Mouse (Mus musculus): ENCODE results near the gene Acp2. TPM values are rescaled to one million over a fixed set of nuclear protein-coding genes. Genes with fewer than 3 reads are reported as not detected.

Gene Acp2
- total RNA-seq, 2 experiments from 2014 or later: 50.5 to 57.5 TPM

- DNase-seq (ENCODE audit: low spot score in 2 of 2): no peak
Measured at GRCm38 (mm10) chr2:91179825-91180224, 22.9 kb upstream of the Acp2 start.

DNA sequence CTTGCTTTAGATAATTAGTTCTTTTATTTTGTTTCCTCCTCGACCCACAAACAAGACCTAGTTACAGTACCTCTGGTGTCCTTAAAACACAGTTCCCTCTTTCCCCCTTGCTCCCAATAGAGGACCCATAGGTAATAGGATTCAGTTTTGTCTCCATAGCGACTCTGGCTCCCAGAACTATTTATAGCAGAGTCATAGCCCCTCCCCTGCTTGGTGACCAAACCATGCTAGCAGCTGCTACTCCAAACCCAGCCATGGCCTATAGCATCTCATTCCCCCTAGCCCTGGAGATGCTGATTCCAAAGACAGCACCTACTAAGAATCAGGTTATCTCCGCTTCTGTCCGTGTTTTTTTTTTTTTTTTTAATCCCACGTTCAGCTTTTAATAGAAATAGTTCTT, 22.0 kb upstream of the Acp2 start:
- Histone ChIP-seq H3K27ac (peak overlapping the region; percentile 94), H3K4me3 (peak overlapping the region; percentile 79)
- TF ChIP-seq CTCF (conservative IDR thresholded peaks at IDR 0.05): no peak
- no peak for DNase-seq (ENCODE audit: low spot score in 2 of 2)

More at GRCm38 (mm10) chr2:91179825-91180224, 22.9 kb upstream of the Acp2 start:
- H3K4me3 ChIP-seq: peak overlapping the region; percentile 79
- peak overlapping the region; percentile 94; the same call in 1 of the 2 replicates for H3K27ac ChIP-seq
- no peak for TF ChIP-seq CTCF (conservative IDR thresholded peaks at IDR 0.05)

GRCm38 (mm10) chr2:91182016-91182404, 20.7 kb upstream of the Acp2 start:
- peak overlapping the region; percentile 94 for H3K27ac ChIP-seq
- TF ChIP-seq CTCF (conservative IDR thresholded peaks at IDR 0.05): no peak
- peak in 1 of 2 experiments; percentile 25 for DNase-seq (ENCODE audit: low spot score in 2 of 2)
- H3K4me3 ChIP-seq: peak overlapping the region; percentile 79

DNA sequence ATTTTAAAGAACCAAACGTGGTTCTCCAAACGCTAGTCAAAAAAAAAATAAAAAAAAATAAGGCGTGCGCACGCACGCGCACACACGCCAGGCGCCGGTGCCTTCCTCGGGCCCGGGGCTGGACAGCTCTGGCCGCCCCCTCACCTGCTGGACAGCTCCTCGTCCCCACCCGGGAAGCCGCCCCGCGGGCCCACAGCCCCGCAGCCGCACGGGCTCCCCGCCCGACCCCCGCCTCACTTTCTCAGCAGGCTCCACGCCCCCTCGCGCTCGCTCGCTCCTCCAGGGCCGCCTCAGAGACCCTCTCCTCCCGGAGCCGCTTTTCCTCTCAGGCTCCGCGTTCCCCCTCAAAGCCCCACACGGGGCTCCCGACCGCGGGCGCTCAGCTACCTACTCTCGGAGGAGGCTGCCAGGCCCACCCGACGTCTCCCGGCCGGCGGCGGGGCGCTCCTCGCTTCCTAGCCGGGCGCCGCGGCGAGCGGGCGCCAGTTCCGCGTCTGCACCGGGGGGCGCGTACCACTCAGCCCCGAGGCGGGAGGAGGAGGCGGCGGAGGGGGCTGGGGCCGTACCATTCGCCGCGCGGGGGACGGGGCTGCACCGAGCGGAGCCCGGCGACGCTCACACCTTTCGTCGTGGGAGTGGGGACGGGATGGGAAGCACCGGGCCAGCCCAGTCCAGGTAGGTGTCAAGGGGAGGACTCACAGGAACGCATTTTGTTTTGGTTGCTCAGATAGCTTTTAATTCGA, 20.1 kb upstream of the Acp2 start:
- Histone ChIP-seq H3K4me3 (peak overlapping the region; percentile 79), H3K27ac (peak overlapping the region; percentile 94)
- DNase-seq (ENCODE audit: low spot score in 2 of 2): peak; percentile 87 to 90
- TF ChIP-seq CTCF (conservative IDR thresholded peaks at IDR 0.05): no peak

DNA sequence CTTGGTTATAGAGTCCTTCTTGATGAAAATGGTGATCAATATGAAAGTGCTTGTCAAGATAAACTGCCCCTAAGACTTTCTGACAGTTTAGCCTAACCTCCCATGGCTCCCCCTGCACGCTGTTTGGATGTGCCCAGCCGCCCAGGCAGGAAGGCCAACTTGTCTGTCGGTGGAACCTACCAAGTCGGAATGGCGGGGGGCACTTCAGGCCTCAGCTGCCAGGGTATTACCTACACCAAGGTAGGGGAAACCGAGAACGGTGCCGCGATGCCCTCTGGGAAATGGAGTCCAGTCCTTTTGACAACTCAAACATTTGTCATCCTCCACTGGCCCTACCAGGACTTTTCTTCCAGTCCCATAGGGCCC, 19.6 kb upstream of the Acp2 start:
- Histone ChIP-seq H3K27ac (peak overlapping the region; percentile 94), H3K4me3 (peak overlapping the region; percentile 79)
- peak; percentile 95 to 96 for DNase-seq (ENCODE audit: low spot score in 2 of 2)
- TF ChIP-seq CTCF (conservative IDR thresholded peaks at IDR 0.05): no peak

- H3K27ac ChIP-seq: peak within 1 kb of the TSS; percentile 94
- no peak for TF ChIP-seq CTCF (conservative IDR thresholded peaks at IDR 0.05)
- DNase-seq (ENCODE audit: low spot score in 2 of 2): no peak
- H3K4me3 ChIP-seq: peak within 1 kb of the TSS; percentile 79
Measured at GRCm38 (mm10) chr2:91183711-91184405, 18.8 kb upstream of the Acp2 start, which contains the start of gene Madd. Gene Madd, minus strand, starts transcription at chr2:91183837.

DNA sequence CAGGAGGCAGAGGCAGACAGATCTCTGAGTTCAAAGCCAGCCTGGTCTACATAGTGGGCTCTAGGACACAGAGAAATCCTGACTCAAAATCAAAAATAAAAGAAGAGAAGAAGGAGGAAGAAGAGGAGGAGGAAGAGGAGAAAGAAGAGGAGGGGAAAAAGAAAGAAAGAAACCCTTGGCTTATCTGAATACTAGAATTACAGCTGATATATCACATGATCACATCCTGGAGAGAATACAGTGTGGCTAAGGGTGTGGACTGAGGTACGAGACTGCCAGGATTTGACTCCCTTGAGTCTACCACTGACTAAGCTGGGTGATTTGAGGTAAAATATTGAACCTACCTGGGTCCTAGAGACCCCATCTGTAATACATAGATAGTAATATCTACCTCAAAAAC, 16.5 kb upstream of the Acp2 start:
- Histone ChIP-seq H3K4me3 (no peak overlapping the region), H3K27ac (no peak overlapping the region)
- no peak for TF ChIP-seq CTCF (conservative IDR thresholded peaks at IDR 0.05)

DNA sequence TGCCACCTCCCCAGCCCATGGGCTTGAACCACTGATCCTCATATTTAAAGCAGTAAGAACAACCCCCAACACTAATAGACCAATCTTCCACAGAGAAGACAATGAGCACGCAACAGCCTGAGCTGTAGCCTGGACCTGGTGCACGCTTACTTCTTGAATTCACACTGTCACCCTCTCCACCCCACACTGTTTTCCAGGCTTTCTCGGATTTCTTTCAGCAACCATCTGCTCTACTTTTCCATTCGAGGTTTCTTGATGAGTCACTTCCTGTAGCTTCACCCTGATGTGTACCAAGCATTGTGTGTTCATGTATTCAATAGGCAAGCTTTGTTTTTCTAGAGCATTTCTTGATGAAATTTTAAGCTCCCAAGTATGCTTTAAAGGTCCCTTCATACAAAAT, 15.3 kb upstream of the Acp2 start:
- H3K4me3 ChIP-seq: no peak overlapping the region
- no peak for TF ChIP-seq CTCF (conservative IDR thresholded peaks at IDR 0.05)
- peak overlapping the region; percentile 32; the same call in 1 of the 2 replicates for H3K27ac ChIP-seq
- DNase-seq (ENCODE audit: low spot score in 2 of 2): no peak

More for the DNA sequence above, 16.5 kb upstream of the Acp2 start:
- no peak for DNase-seq (ENCODE audit: low spot score in 2 of 2)

DNA sequence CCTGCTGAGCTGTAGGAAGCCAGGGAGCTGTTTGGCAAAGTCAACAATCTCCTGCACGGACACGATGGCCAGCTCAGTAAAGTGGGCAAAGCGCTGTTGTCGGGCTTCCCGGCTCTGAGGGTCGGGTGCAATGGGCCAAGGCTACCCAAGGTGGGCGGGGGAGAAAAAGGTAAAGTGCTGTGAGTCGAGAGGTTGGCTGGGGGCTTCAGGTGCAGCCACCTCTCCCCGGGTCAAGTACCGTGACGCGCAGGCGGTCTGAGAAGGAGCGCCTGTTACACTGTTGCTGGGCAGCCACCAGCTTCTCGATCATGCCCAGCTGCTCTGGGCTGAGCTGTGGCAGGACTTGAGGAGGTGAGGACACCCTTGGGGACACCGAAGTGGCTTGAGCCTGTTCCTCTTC, 12.2 kb upstream of the Acp2 start:
- TF ChIP-seq CTCF (conservative IDR thresholded peaks at IDR 0.05): no peak
- DNase-seq (ENCODE audit: low spot score in 2 of 2): no peak
- H3K27ac ChIP-seq: no peak overlapping the region
- H3K4me3 ChIP-seq: no peak overlapping the region

DNA sequence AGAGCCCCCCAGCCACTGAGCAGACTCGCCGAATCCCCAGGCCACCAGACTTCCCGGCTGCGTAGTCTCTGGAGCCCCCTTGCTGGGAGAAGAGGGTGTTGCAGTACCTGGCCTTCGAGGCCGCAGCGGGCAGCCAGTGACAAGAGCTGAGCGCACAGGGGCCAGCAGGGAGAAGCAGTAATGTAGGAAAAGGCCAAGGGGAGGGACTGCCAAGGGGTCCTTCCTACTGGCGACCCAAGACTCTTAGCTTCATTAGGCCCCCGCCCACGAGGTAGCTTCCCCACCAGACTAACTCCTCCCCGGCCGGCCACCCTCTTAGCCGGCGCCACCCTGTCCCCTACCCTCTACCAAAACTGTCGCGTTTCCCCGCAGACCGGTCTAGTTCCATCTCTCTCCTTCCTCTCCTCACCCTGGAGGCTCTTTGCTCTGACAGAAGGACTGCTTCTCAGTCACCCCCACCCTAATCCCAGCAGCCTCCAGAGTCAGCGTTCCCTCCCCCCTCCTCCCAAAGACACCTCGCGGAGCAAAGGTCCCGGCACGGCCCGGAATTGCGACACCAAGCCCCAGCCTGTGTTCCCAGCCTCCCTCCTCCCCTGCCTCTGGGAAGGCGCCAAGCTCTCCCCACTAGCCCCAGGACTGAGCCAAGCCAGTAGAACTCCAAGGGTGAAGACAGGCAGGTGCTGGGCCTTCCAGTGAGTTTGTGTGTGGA, 7.9 kb upstream of the Acp2 start:
- Histone ChIP-seq H3K4me3 (peak overlapping the region; percentile 50), H3K27ac (peak overlapping the region; percentile 81)
- DNase-seq (ENCODE audit: low spot score in 2 of 2): peak in 1 of 2 experiments; percentile 41
- peak; percentile 87 for TF ChIP-seq CTCF (conservative IDR thresholded peaks at IDR 0.05)

DNA sequence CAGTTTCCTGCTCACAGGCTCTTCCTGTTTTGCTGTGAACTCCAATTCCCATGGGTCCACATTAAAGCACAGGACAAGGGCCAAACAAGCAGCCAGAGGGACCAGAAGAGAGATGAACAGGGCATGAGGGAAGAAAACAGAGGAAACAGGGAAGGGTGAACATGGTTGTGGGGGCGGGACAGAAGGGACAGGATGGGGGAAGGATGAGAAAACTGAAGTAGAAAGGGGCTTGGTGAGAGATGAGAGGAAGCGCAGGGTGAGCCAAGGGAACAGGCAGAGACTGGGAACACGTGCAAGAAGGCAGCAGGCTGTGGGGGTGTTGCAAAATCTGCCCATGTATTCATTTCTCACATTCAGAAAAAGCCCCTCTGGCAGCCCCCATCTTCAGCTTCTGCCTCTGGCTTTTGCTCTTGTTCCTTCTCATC, 6.1 kb upstream of the Acp2 start:
- DNase-seq (ENCODE audit: low spot score in 2 of 2): peak; percentile 54 to 74
- no peak overlapping the region for H3K4me3 ChIP-seq
- H3K27ac ChIP-seq: peak overlapping the region; percentile 81
- no peak for TF ChIP-seq CTCF (conservative IDR thresholded peaks at IDR 0.05)

DNA sequence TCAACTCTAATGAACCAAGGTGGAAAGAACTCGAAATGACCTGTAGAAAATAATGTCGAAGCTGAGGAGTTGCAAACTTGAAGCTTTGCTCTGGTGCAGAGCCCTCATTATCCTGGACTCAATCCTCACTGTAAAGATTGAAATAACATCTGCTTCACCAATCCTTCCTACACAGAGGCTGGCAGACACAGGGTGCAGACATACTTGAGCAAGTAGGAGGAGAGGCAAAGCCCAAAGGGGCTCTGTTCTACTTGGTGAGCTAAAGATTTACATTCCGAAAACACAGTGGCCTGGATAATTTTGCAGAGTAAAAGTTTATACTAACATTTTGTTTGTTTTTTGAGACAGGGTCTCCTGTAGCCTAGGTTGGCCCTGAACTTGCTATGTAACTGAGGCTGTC, 3.8 kb upstream of the Acp2 start:
- no peak for TF ChIP-seq CTCF (conservative IDR thresholded peaks at IDR 0.05)
- Histone ChIP-seq H3K27ac (0 out of 2 replicates have a peak overlapping the region, but pooled peaks have one; percentile 10), H3K4me3 (no peak overlapping the region)
- no peak for DNase-seq (ENCODE audit: low spot score in 2 of 2)

All from layer of hippocampus, adult 2 months (tissue).